Mouse (Mus musculus): ENCODE results near the gene Agrn. TPM values are rescaled to one million over a fixed set of nuclear protein-coding genes. Genes with fewer than 3 reads are reported as not detected.

The Agrn gene
- total and polyA plus RNA-seq, 2 experiments from 2014 or later = 20.1 to 94.4 TPM

GRCm38 (mm10) chr4:156213134-156213533, 15.8 kb upstream of the Agrn start:
- Histone ChIP-seq H3K4me2 (ENCODE audit: low read depth, low read length) (no peak overlapping the region), H3K4me3 (ENCODE audit: low read depth, low read length) (no peak overlapping the region), H3K36me3 (replicated peaks; ENCODE audit: control insufficient read depth, insufficient read depth, low read length) (no peaks in the 10 kb centered on the region; the same call in 1 of the 2 replicates), H3K4me1 (ENCODE audit: control insufficient read depth, insufficient read depth) (peaks cover 13% of the 10 kb centered on the region), H3K9me3 (replicated peaks; ENCODE audit: control insufficient read depth, low read length) (0 out of 2 replicates have a peak, but pooled peaks cover 3% of the 10 kb centered on the region), H3K27ac (ENCODE audit: low read depth) (no peak overlapping the region), H3K9ac (replicated peaks; ENCODE audit: low read depth, low read length) (no peak overlapping the region), H3K27me3 (ENCODE audit: control insufficient read depth, insufficient read depth, low read length) (no peaks in the 10 kb centered on the region)
- ATAC-seq (ENCODE audit: insufficient read depth, low read depth) (no peak), DNase-seq (ENCODE audit: low spot score) (no peak)
- WGBS = 91% methylated on average over 13 of the region's 13 CpGs
- no peak for TF ChIP-seq EP300 (IDR thresholded peaks at IDR 0.05; ENCODE audit: low read depth)
- no peak for TF ChIP-seq CTCF (IDR thresholded peaks at IDR 0.05; ENCODE audit: low read depth)

DNA sequence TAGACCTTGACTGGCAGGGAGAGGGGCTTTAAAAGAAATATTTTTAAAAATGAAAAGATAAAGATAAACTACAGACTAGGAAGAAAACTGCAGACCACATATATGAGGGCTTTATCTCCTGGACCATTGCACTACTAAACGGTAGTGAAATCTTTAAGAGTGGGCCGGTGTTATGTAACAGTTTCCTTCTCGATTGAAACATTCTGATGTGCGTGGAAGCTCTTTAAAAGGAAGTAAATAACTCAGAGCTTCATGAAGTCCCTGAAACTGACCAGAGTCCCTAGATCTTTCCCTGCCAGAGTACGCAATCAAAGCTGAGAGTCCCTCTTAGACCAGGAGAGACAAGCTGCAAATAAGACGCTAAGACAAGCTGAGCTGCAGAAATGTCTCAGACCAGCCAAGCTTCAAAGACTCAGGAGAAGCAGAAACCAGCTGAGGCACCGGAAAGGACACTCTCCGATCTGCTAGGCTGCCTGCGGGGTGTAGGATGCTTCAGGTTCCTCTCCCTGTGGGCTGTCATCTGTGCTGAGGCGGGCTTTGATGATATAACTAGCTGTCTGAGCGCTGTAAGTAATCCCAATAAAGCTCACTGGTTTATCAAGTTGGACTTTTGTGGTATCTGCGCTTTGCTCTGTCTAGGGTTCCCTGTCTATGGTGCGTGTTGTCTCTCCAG, 12.8 kb upstream of the Agrn start:
- Histone ChIP-seq H3K36me3 (replicated peaks; ENCODE audit: control insufficient read depth, insufficient read depth, low read length) (no peaks in the 10 kb centered on the region; the same call in 1 of the 2 replicates), H3K4me1 (ENCODE audit: control insufficient read depth, insufficient read depth) (peaks cover 5% of the 10 kb centered on the region), H3K27me3 (ENCODE audit: control insufficient read depth, insufficient read depth, low read length) (no peaks in the 10 kb centered on the region), H3K27ac (ENCODE audit: low read depth) (no peak overlapping the region), H3K4me3 (ENCODE audit: low read depth, low read length) (no peak overlapping the region), H3K9me3 (replicated peaks; ENCODE audit: control insufficient read depth, low read length) (0 out of 2 replicates have a peak, but pooled peaks cover 3% of the 10 kb centered on the region), H3K4me2 (ENCODE audit: low read depth, low read length) (no peak overlapping the region), H3K9ac (replicated peaks; ENCODE audit: low read depth, low read length) (no peak overlapping the region)
- TF ChIP-seq CTCF (IDR thresholded peaks at IDR 0.05; ENCODE audit: low read depth) (no peak), EP300 (IDR thresholded peaks at IDR 0.05; ENCODE audit: low read depth) (no peak)
- no peak for ATAC-seq (ENCODE audit: insufficient read depth, low read depth)
- DNase-seq (ENCODE audit: low spot score) = no peak
- WGBS = 65% methylated on average over 13 of the region's 13 CpGs

GRCm38 (mm10) chr4:156208872-156209271, 11.6 kb upstream of the Agrn start:
- ATAC-seq (ENCODE audit: insufficient read depth, low read depth) (no peak), DNase-seq (ENCODE audit: low spot score) (no peak)
- H3K4me2 ChIP-seq (ENCODE audit: low read depth, low read length) = no peak overlapping the region
- peaks cover 10% of the 10 kb centered on the region; the same call in 1 of the 2 replicates for H3K4me1 ChIP-seq (ENCODE audit: control insufficient read depth, insufficient read depth)
- H3K4me3 ChIP-seq (ENCODE audit: low read depth, low read length) = no peak overlapping the region
- H3K9ac ChIP-seq (replicated peaks; ENCODE audit: low read depth, low read length) = no peak overlapping the region
- no peaks in the 10 kb centered on the region; the same call in 1 of the 2 replicates for H3K36me3 ChIP-seq (replicated peaks; ENCODE audit: control insufficient read depth, insufficient read depth, low read length)
- H3K9me3 ChIP-seq (replicated peaks; ENCODE audit: control insufficient read depth, low read length) = 0 out of 2 replicates have a peak, but pooled peaks cover 3% of the 10 kb centered on the region
- no peaks in the 10 kb centered on the region for H3K27me3 ChIP-seq (ENCODE audit: control insufficient read depth, insufficient read depth, low read length)
- WGBS = 94% methylated on average over 4 of the region's 4 CpGs
- no peak overlapping the region for H3K27ac ChIP-seq (ENCODE audit: low read depth)
- TF ChIP-seq CTCF (IDR thresholded peaks at IDR 0.05; ENCODE audit: low read depth) = no peak
- no peak for TF ChIP-seq EP300 (IDR thresholded peaks at IDR 0.05; ENCODE audit: low read depth)

DNA sequence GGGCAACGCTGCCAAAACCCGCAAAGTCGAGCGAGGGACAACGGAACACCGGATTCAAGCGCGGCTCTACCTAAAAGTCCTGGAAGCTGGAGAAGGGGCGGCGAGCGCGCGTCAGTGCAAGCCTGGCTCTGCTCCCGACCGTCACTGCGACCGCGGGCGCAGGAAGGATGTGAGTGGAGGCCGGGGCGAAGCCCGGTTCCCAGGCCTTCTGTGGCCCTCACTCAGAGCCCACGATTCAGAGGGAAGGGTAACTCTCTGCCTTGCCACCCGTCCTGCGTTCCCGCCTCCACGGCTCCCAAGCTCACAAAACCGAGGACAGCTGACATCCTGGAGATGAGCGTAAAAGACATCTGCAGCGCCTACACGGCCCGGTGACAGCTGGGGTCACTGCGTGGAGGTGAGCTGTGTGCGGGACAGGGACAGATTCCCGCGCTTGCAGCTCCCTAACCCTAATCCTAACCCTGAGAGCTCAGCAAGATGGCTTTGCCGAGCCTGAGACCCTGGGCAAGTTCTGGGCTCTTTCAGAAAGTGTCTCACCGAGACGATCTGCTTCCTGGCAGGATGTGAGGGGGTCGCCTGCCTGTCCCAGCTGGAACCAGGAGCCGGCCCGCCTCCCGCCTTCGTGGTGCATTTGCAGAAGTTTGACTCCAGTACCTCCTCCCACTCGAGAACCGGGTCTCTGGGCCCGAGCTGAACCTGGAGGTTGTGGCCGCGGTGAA, 6.3 kb upstream of the Agrn start:
- Histone ChIP-seq H3K9me3 (replicated peaks; ENCODE audit: control insufficient read depth, low read length) (0 out of 2 replicates have a peak, but pooled peaks cover 3% of the 10 kb centered on the region), H3K36me3 (replicated peaks; ENCODE audit: control insufficient read depth, insufficient read depth, low read length) (no peaks in the 10 kb centered on the region; the same call in 1 of the 2 replicates), H3K27ac (ENCODE audit: low read depth) (peak overlapping the region; percentile 89), H3K4me2 (ENCODE audit: low read depth, low read length) (peak overlapping the region; percentile 99), H3K4me3 (ENCODE audit: low read depth, low read length) (peak overlapping the region; percentile 83), H3K27me3 (ENCODE audit: control insufficient read depth, insufficient read depth, low read length) (no peaks in the 10 kb centered on the region), H3K9ac (replicated peaks; ENCODE audit: low read depth, low read length) (peak overlapping the region; percentile 84), H3K4me1 (ENCODE audit: control insufficient read depth, insufficient read depth) (peaks cover 19% of the 10 kb centered on the region)
- TF ChIP-seq CTCF (IDR thresholded peaks at IDR 0.05; ENCODE audit: low read depth) = no peak
- no peak for TF ChIP-seq EP300 (IDR thresholded peaks at IDR 0.05; ENCODE audit: low read depth)
- no peak for DNase-seq (ENCODE audit: low spot score)
- ATAC-seq (ENCODE audit: insufficient read depth, low read depth) = peak; percentile 40
- 1% methylated on average over 47 of the region's 49 CpGs for WGBS

DNA sequence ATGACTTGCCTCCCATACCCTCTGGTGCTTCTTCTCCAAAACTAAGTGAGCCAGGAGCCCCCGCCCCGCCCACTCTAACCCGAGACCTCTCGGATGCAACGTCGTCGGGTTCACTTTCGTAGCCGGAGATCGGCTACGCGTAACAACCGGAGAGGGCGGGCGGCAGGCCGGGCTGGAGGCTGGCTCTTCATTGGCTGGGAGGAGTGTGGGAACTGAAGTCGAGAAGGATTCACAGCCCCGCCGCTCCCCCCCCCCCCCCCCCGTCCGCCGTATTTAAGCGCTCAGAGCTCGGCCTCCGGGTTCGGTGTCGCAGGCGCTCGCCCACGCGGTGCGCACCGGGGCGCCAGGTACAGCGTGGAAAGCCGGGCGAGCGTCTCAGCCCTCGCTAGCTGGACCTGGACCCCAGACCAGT, 5.7 kb upstream of the Agrn start, which contains the start of gene AW011738:
Gene AW011738 (plus strand): TSS at position 304 of the 412 bp plus-strand sequence.
- ATAC-seq (ENCODE audit: insufficient read depth, low read depth) (peak; percentile 88), DNase-seq (ENCODE audit: low spot score) (peak; percentile 87)
- H3K9ac ChIP-seq (replicated peaks; ENCODE audit: low read depth, low read length) = peak within 1 kb of the TSS; percentile 84
- no peaks in the 10 kb centered on the region for H3K9me3 ChIP-seq (replicated peaks; ENCODE audit: control insufficient read depth, low read length)
- peaks cover 19% of the 10 kb centered on the region for H3K4me1 ChIP-seq (ENCODE audit: control insufficient read depth, insufficient read depth)
- H3K27ac ChIP-seq (ENCODE audit: low read depth) = peak within 1 kb of the TSS; percentile 89
- WGBS = under 1% methylated on average over 30 of the region's 39 CpGs
- peak within 1 kb of the TSS; percentile 99 for H3K4me2 ChIP-seq (ENCODE audit: low read depth, low read length)
- H3K4me3 ChIP-seq (ENCODE audit: low read depth, low read length) = peak within 1 kb of the TSS; percentile 83
- TF ChIP-seq EP300 (IDR thresholded peaks at IDR 0.05; ENCODE audit: low read depth) (no peak), CTCF (IDR thresholded peaks at IDR 0.05; ENCODE audit: low read depth) (no peak)
- H3K27me3 ChIP-seq (ENCODE audit: control insufficient read depth, insufficient read depth, low read length) = no peaks in the 10 kb centered on the region
- H3K36me3 ChIP-seq (replicated peaks; ENCODE audit: control insufficient read depth, insufficient read depth, low read length) = no peaks in the 10 kb centered on the region
